Mouse (Mus musculus) testis, adult 2 months (tissue): Measurements from ENCODE around the gene Slc26a8.

Source experiments
- CTCF ChIP-seq: fragments of 200-500 bp; IDR thresholded peaks from 2 replicates; pipeline ENCODE4 v1.5.1; 2012; ENCODE audit warnings: low read depth, mild to moderate bottlenecking, inconsistent platforms, low read length, moderate library complexity; ENCODE audit not compliant: control insufficient read depth, insufficient read depth, insufficient replicate concordance
- POLR2A ChIP-seq: fragments of 200-500 bp; IDR thresholded peaks from 2 replicates; pipeline ENCODE4 v1.6.1; 2012; ENCODE audit warnings: low read depth, mild to moderate bottlenecking, inconsistent platforms, low read length, moderate library complexity; ENCODE audit not compliant: control insufficient read depth

- TF ChIP-seq CTCF (no peak), POLR2A (no peak)
These were observed 8.6 kb upstream of the Slc26a8 start for GRCm38 (mm10) chr17:28698672-28699071.
